ENCODE assay signal across 13 mouse cellular contexts in genomic region chr2:170037346-170037745, GRCm38 (mm10).
DNase-seq lines count a peak whose midpoint lies in the region; ATAC-seq lines count a peak whose summit lies in the region.
"Had no signal": no experiment of that assay in that cellular context is flagged by ENCODE, and none has a peak within 500 bp of the region (broad histone marks: within the 10 kb centered on the region; RNA-seq: fewer than 3 reads in every experiment).

No protein-coding gene starts in this region.

- peak; percentile 52; the same call in 1 of the 2 replicates for ATAC-seq in hindbrain, embryonic 13.5 days (ENCODE audit: low FRiP score)
- ATAC-seq in hindbrain, embryonic 11.5 days (ENCODE audit: low FRiP score), result no peak
- no peak for ATAC-seq in midbrain, embryonic 13.5 days
- peak; percentile 58; the same call in 1 of the 2 replicates for ATAC-seq in forebrain, embryonic 13.5 days
- ATAC-seq in neural tube, embryonic 14.5 days (ENCODE audit: low read depth), result peak; percentile 61; the same call in 1 of the 2 replicates
- no peak for ATAC-seq in heart, embryonic 12.5 days (ENCODE audit: insufficient number of reproducible peaks, low FRiP score)
- ATAC-seq: inflammation-experienced regulatory T-cells, adult 6 months had no signal

- DNase-seq in hindbrain, embryonic 11.5 days (ENCODE audit: low spot score), result no peak
- DNase-seq in midbrain, embryonic 10.5 days (ENCODE audit: low spot score), result no peak
- no peak for DNase-seq in embryo, embryonic 10.5 days (ENCODE audit: low spot score)
- DNase-seq: B cell, adult 2 months; lung, adult 2 months had no signal

- H3K9ac ChIP-seq in hindbrain, embryonic 13.5 days, result no peak overlapping the region
- H3K9ac ChIP-seq in hindbrain, embryonic 11.5 days (ENCODE audit: low read depth, low read length), result no peak overlapping the region
- no peak overlapping the region for H3K9ac ChIP-seq in midbrain, embryonic 13.5 days (replicated peaks)
- H3K9ac ChIP-seq in forebrain, embryonic 13.5 days, result no peak overlapping the region
- no peak overlapping the region for H3K9ac ChIP-seq in neural tube, embryonic 14.5 days (replicated peaks; ENCODE audit: low read depth, low read length)
- H3K9ac ChIP-seq in heart, embryonic 12.5 days, result no peak overlapping the region
- H3K9ac ChIP-seq: heart, embryonic 13.5 days; midbrain, embryonic 12.5 days had no signal

- peak overlapping the region; percentile 27; the same call in 1 of the 2 replicates for H3K4me2 ChIP-seq in hindbrain, embryonic 13.5 days
- no peak overlapping the region for H3K4me2 ChIP-seq in hindbrain, embryonic 11.5 days (replicated peaks; ENCODE audit: low read depth, low read length)
- no peak overlapping the region for H3K4me2 ChIP-seq in midbrain, embryonic 13.5 days (replicated peaks)
- peak overlapping the region; percentile 24; the same call in 1 of the 2 replicates for H3K4me2 ChIP-seq in forebrain, embryonic 13.5 days
- peak overlapping the region; percentile 22; the same call in 1 of the 2 replicates for H3K4me2 ChIP-seq in neural tube, embryonic 14.5 days (ENCODE audit: low read depth, low read length)
- no peak overlapping the region for H3K4me2 ChIP-seq in heart, embryonic 12.5 days
- H3K4me2 ChIP-seq: heart, embryonic 13.5 days; midbrain, embryonic 12.5 days had no signal

- H3K4me3 ChIP-seq in hindbrain, embryonic 13.5 days, result no peak overlapping the region
- H3K4me3 ChIP-seq in hindbrain, embryonic 11.5 days (ENCODE audit: low read depth, low read length), result no peak overlapping the region
- no peak overlapping the region for H3K4me3 ChIP-seq in midbrain, embryonic 13.5 days (replicated peaks)
- H3K4me3 ChIP-seq in midbrain, embryonic 10.5 days, result no peak overlapping the region
- no peak overlapping the region for H3K4me3 ChIP-seq in forebrain, embryonic 13.5 days
- no peak overlapping the region for H3K4me3 ChIP-seq in neural tube, embryonic 14.5 days (ENCODE audit: low read depth, low read length)
- no peak overlapping the region for H3K4me3 ChIP-seq in heart, embryonic 12.5 days
- H3K4me3 ChIP-seq: heart, embryonic 13.5 days; midbrain, embryonic 12.5 days had no signal

- H3K27me3 ChIP-seq in hindbrain, embryonic 13.5 days, result peaks cover 4% of the 10 kb centered on the region; the same call in 1 of the 2 replicates
- H3K27me3 ChIP-seq in hindbrain, embryonic 11.5 days (ENCODE audit: control insufficient read depth, insufficient read depth, low read length), result no peaks in the 10 kb centered on the region
- H3K27me3 ChIP-seq in midbrain, embryonic 13.5 days, result no peaks in the 10 kb centered on the region; the same call in 1 of the 2 replicates
- no peaks in the 10 kb centered on the region for H3K27me3 ChIP-seq in midbrain, embryonic 10.5 days (ENCODE audit: low read depth, poor library complexity, severe bottlenecking)
- H3K27me3 ChIP-seq in forebrain, embryonic 13.5 days, result peaks cover 73% of the 10 kb centered on the region
- no peaks in the 10 kb centered on the region for H3K27me3 ChIP-seq in neural tube, embryonic 14.5 days (ENCODE audit: control insufficient read depth, insufficient read depth, low read length)
- H3K27me3 ChIP-seq in heart, embryonic 12.5 days (replicated peaks), result no peaks in the 10 kb centered on the region

- no peaks in the 10 kb centered on the region for H3K9me3 ChIP-seq in hindbrain, embryonic 13.5 days
- H3K9me3 ChIP-seq in hindbrain, embryonic 11.5 days (ENCODE audit: control insufficient read depth, low read length), result no peaks in the 10 kb centered on the region
- H3K9me3 ChIP-seq in midbrain, embryonic 13.5 days, result no peaks in the 10 kb centered on the region; the same call in 1 of the 2 replicates
- H3K9me3 ChIP-seq in midbrain, embryonic 10.5 days (replicated peaks), result no peaks in the 10 kb centered on the region
- H3K9me3 ChIP-seq in forebrain, embryonic 13.5 days (replicated peaks), result no peaks in the 10 kb centered on the region
- no peaks in the 10 kb centered on the region for H3K9me3 ChIP-seq in neural tube, embryonic 14.5 days (ENCODE audit: control insufficient read depth, low read length)
- no peaks in the 10 kb centered on the region for H3K9me3 ChIP-seq in heart, embryonic 12.5 days (replicated peaks)
- H3K9me3 ChIP-seq: heart, embryonic 13.5 days; midbrain, embryonic 12.5 days had no signal

- WGBS in hindbrain, embryonic 13.5 days, result 53% methylated on average over 13 of the region's 13 CpGs
- whole genome bisulfite sequencing in hindbrain, embryonic 11.5 days, result 81% methylated on average over 13 of the region's 13 CpGs
- WGBS in midbrain, embryonic 13.5 days, result 69% methylated on average over 13 of the region's 13 CpGs
- WGBS in midbrain, embryonic 10.5 days, result 87% methylated on average over 13 of the region's 13 CpGs
- 34% methylated on average over 13 of the region's 13 CpGs for WGBS in forebrain, embryonic 13.5 days
- WGBS in neural tube, embryonic 14.5 days, result 43% methylated on average over 13 of the region's 13 CpGs
- 70% methylated on average over 13 of the region's 13 CpGs for WGBS in heart, embryonic 12.5 days

- peaks cover 35% of the 10 kb centered on the region for H3K4me1 ChIP-seq in hindbrain, embryonic 13.5 days (replicated peaks)
- no peaks in the 10 kb centered on the region for H3K4me1 ChIP-seq in hindbrain, embryonic 11.5 days (replicated peaks; ENCODE audit: control insufficient read depth, insufficient read depth, low read length)
- peaks cover 19% of the 10 kb centered on the region for H3K4me1 ChIP-seq in midbrain, embryonic 13.5 days (replicated peaks)
- H3K4me1 ChIP-seq in midbrain, embryonic 10.5 days, result peaks cover 18% of the 10 kb centered on the region
- peaks cover 23% of the 10 kb centered on the region for H3K4me1 ChIP-seq in forebrain, embryonic 13.5 days
- H3K4me1 ChIP-seq in neural tube, embryonic 14.5 days (ENCODE audit: control insufficient read depth, insufficient read depth, low read length), result peaks cover 4% of the 10 kb centered on the region; the same call in 1 of the 2 replicates
- no peaks in the 10 kb centered on the region for H3K4me1 ChIP-seq in heart, embryonic 12.5 days (replicated peaks)
- H3K4me1 ChIP-seq: heart, embryonic 13.5 days had no signal

- H3K27ac ChIP-seq in hindbrain, embryonic 13.5 days, result peak overlapping the region; percentile 79
- no peak overlapping the region for H3K27ac ChIP-seq in hindbrain, embryonic 11.5 days (ENCODE audit: low read depth, low read length)
- peak overlapping the region; percentile 19; the same call in 1 of the 2 replicates for H3K27ac ChIP-seq in midbrain, embryonic 13.5 days
- no peak overlapping the region for H3K27ac ChIP-seq in midbrain, embryonic 10.5 days (replicated peaks)
- H3K27ac ChIP-seq in forebrain, embryonic 13.5 days, result no peak overlapping the region
- peak overlapping the region; percentile 28; the same call in 1 of the 2 replicates for H3K27ac ChIP-seq in neural tube, embryonic 14.5 days (ENCODE audit: low read depth, low read length)
- H3K27ac ChIP-seq in heart, embryonic 12.5 days (ENCODE audit: poor library complexity, severe bottlenecking), result no peak overlapping the region
- H3K27ac ChIP-seq: heart, embryonic 13.5 days had no signal

- H3K36me3 ChIP-seq in hindbrain, embryonic 13.5 days, result no peaks in the 10 kb centered on the region
- no peaks in the 10 kb centered on the region for H3K36me3 ChIP-seq in hindbrain, embryonic 11.5 days (ENCODE audit: control insufficient read depth, insufficient read depth, low read length)
- no peaks in the 10 kb centered on the region for H3K36me3 ChIP-seq in midbrain, embryonic 13.5 days
- H3K36me3 ChIP-seq in midbrain, embryonic 10.5 days, result no peaks in the 10 kb centered on the region
- no peaks in the 10 kb centered on the region for H3K36me3 ChIP-seq in forebrain, embryonic 13.5 days (ENCODE audit: poor library complexity, severe bottlenecking)
- no peaks in the 10 kb centered on the region for H3K36me3 ChIP-seq in neural tube, embryonic 14.5 days (ENCODE audit: control insufficient read depth, insufficient read depth, low read length)
- H3K36me3 ChIP-seq in heart, embryonic 12.5 days, result no peaks in the 10 kb centered on the region
- H3K36me3 ChIP-seq: heart, embryonic 13.5 days; midbrain, embryonic 12.5 days had no signal

Comparison
In these comparisons a context has a peak if more than half of its experiments do, and no peak if none do; other contexts are left out.
1. ATAC-seq: peak in hindbrain, embryonic 13.5 days (single experiment), forebrain, embryonic 13.5 days (single experiment) and neural tube, embryonic 14.5 days (single experiment); none in hindbrain, embryonic 11.5 days (single experiment), midbrain, embryonic 13.5 days (single experiment) and heart, embryonic 12.5 days (single experiment).
2. H3K27ac ChIP-seq: peak in hindbrain, embryonic 13.5 days (single experiment), midbrain, embryonic 13.5 days (single experiment) and neural tube, embryonic 14.5 days (single experiment); none in hindbrain, embryonic 11.5 days (single experiment), midbrain, embryonic 10.5 days (single experiment), forebrain, embryonic 13.5 days (single experiment) and heart, embryonic 12.5 days (single experiment).
3. H3K4me2 ChIP-seq: peak in hindbrain, embryonic 13.5 days (single experiment), forebrain, embryonic 13.5 days (single experiment) and neural tube, embryonic 14.5 days (single experiment); none in hindbrain, embryonic 11.5 days (single experiment), midbrain, embryonic 13.5 days (single experiment) and heart, embryonic 12.5 days (single experiment).